Mouse (Mus musculus): ENCODE results near the gene Zcchc3.

Gene Zcchc3

DNA sequence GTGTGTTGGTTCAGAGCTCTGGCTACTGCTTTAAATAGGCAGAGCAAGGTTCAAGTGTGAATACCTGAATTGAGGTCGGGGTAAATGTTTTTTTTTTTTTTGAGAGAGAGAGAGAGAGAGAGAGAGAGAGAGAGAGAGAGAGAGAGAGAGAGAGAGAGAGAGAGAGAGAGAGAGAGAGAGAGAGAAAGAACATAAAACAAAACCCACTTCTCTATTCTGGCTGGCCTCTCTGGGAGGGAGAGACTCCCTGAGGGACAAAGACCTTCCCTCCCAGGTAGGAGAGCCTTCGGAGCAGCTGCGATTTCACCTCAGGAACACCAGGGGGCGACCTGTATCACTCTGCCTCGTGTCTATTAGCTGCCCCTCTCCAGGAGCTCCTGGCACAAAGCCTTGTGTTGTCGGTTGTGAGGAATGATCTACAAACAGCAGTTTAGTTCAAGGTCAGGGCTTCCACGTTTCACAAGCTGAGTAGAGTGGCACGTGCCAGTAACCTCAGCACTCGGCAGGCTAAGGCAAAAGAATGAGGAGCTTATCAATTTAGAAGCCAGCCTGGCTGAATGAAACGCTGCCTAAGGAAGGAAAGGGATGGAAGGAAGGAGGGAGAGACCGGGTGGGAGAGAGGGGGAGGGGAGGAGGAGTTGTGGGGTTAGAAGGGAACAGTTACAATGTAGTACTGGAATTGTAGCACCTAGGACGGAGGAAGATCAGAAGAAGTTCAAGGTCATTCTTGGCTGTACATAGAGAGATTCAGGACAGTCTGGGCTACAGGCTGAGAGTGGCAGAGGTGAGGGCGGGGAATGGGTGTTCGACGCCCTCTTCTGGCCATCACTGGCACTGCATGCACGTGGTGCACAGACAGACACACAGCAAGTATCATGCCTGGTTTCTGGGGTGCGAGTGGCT, 51.3 kb downstream of the Zcchc3 start:
- DNase-seq (ENCODE audit: extremely low spot score, low read depth, low spot score), result peak; percentile 61
